8 mouse cellular contexts compared by ENCODE assay signal in the genomic region with DNA sequence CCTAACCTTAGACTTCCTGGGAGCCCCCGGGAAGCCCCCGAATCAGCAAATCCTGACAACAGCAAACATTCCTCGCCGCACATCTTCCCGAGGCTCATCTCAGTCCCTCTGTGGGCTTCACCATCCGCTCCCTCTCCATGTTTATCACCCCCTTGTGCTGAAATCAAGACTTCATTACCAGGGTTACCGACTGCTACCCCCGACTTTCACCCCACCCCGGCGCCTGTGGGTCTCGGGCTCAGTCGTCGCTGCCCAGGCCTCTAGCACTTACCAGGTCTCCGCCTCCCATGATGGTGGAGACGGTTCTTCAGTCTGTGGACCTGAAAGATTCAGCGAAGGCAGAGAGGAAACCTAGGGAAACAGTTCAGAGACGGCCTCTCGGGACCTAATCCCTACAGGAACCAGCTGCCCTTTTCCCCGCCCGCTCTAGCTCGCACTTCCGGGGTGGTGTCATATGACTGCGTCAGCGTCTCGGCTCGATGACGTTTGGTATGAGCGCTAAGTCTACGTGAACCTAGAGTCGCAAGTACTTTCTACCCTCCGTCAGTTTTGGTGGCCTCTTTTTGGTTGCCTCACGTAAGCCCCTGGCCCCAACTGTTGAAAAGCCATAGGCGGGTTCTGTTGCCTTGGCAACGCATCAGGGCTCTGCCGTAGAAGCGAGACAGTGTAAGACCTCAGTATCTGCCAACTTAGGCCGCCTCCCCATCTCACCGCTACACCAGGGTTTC. TPM values are rescaled to one million over a fixed set of nuclear protein-coding genes. Genes with fewer than 3 reads are reported as not detected.
DNase-seq lines count a peak whose midpoint lies in the region; ATAC-seq lines count a peak whose summit lies in the region.

A gene (minus strand): TSS at position 403 of the 728 bp plus-strand sequence.

- under 1% methylated on average over 38 of the region's 38 CpGs for WGBS in heart, embryonic 10.5 days
- 1% methylated on average over 38 of the region's 38 CpGs for WGBS in kidney, embryonic 15.5 days

- H3K4me3 ChIP-seq in heart, embryonic 10.5 days: peak within 1 kb of the TSS; percentile 95
- peak within 1 kb of the TSS; percentile 79 for H3K4me3 ChIP-seq in kidney, embryonic 15.5 days (replicated peaks)

- peaks cover 33% of the 10 kb centered on the region for H3K36me3 ChIP-seq in heart, embryonic 10.5 days
- peaks cover 23% of the 10 kb centered on the region for H3K36me3 ChIP-seq in kidney, embryonic 15.5 days

- peak within 1 kb of the TSS; percentile 90 for H3K9ac ChIP-seq in kidney, embryonic 15.5 days

- peak; percentile 98 for ATAC-seq in erythroblast, adult 5-6 weeks (replicated peaks; ENCODE audit: low FRiP score, poor library complexity, severe bottlenecking)
- peak; percentile 91 for ATAC-seq in kidney, embryonic 15.5 days (replicated peaks; ENCODE audit: low FRiP score)
- ATAC-seq in monocyte, adult 5-6 weeks (replicated peaks; ENCODE audit: insufficient number of reproducible peaks, low FRiP score, low TSS enrichment, poor library complexity, severe bottlenecking): peak; percentile 98

- no peaks in the 10 kb centered on the region for H3K9me3 ChIP-seq in heart, embryonic 10.5 days
- no peaks in the 10 kb centered on the region for H3K9me3 ChIP-seq in kidney, embryonic 15.5 days (replicated peaks)

- H3K4me1 ChIP-seq in heart, embryonic 10.5 days: peaks cover 12% of the 10 kb centered on the region
- peaks cover 17% of the 10 kb centered on the region for H3K4me1 ChIP-seq in kidney, embryonic 15.5 days

- peak within 1 kb of the TSS; percentile 68 for H3K4me2 ChIP-seq in kidney, embryonic 15.5 days

- peak within 1 kb of the TSS; percentile 94 for H3K27ac ChIP-seq in heart, embryonic 10.5 days
- H3K27ac ChIP-seq in kidney, embryonic 15.5 days: peak within 1 kb of the TSS; percentile 93

- no peaks in the 10 kb centered on the region for H3K27me3 ChIP-seq in heart, embryonic 10.5 days (ENCODE audit: insufficient read depth, poor library complexity, severe bottlenecking)
- H3K27me3 ChIP-seq in kidney, embryonic 15.5 days: no peaks in the 10 kb centered on the region

- DNase-seq in B cell, adult 2 months: peak; percentile 96 to 97
- peak; percentile 99 for DNase-seq in brain, adult 2 months (ENCODE audit: low read depth, low spot score)
- DNase-seq in heart, embryonic 10.5 days (ENCODE audit: low spot score): peak; percentile 97
- DNase-seq in liver: peak; percentile 92
- DNase-seq in spleen, postnatal 4 days (ENCODE audit: low spot score in 2 of 2): peak; percentile 91 to 95

RNA-seq across cellular contexts. Expression of the gene that starts here (rescaled TPM):
- 7.1 and 15.4 TPM in 2 replicates for total RNA-seq in erythroblast, adult 5-6 weeks (2015; ENCODE audit: low replicate concordance)
- total RNA-seq in erythroblast, adult 5-6 weeks (2017; ENCODE audit: low replicate concordance): 8.9 and 12.3 TPM in 2 replicates
- polyA plus RNA-seq in heart, embryonic 10.5 days (2016; fragmentation: Nextera tagmentation; extraction: Ambion mirVana): 11.6 and 17.0 TPM in 2 replicates
- 19.2 and 19.5 TPM in 2 replicates for polyA plus RNA-seq in kidney, embryonic 15.5 days (2015; fragmentation: Nextera tagmentation; extraction: Ambion mirVana)
- total RNA-seq in monocyte, adult 5-6 weeks (2017): 42.0 to 49.3 TPM (median 43.5 TPM) in 3 replicates

Comparison
In these comparisons a context has a peak if more than half of its experiments do, and no peak if none do; other contexts are left out.
1. Peak in every context shown above with its lines: DNase-seq, ATAC-seq, H3K4me3 ChIP-seq and H3K27ac ChIP-seq.